Mouse (Mus musculus) liver, embryonic 11.5 days (tissue): ENCODE results near the gene Nmur2. TPM values are rescaled to one million over a fixed set of nuclear protein-coding genes. Genes with fewer than 3 reads are reported as not detected.

Experiments
- ATAC-seq: fragments of 200-750 bp; cut with Nextera tagmentation; replicated peaks from 2 replicates; pipeline ENCODE4 v1.8.0; 2017; ENCODE audit warnings: moderate number of reproducible peaks, mild to moderate bottlenecking, moderate TSS enrichment, moderate library complexity; ENCODE audit not compliant: low FRiP score
- DNase-seq: peaks from one replicate; pipeline ENCODE4 v3.0.0-alpha.2; 2017; ENCODE audit warnings: low spot score
- H3K27ac ChIP-seq: fragments of 300-500 bp; sonication (generic); 2 replicates; pipeline ENCODE4 v1.5.1; 2014; ENCODE audit warnings: mild to moderate bottlenecking, low read depth, low read length, control low read depth
- H3K27me3 ChIP-seq: fragments of 300-500 bp; sonication (generic); replicated peaks from 2 replicates; pipeline ENCODE4 v1.6.1; 2014; ENCODE audit warnings: low read length, mixed read lengths; ENCODE audit not compliant: control insufficient read depth, insufficient read depth
- H3K36me3 ChIP-seq: fragments of 300-500 bp; sonication (generic); 2 replicates; pipeline ENCODE4 v1.6.1; 2014; ENCODE audit warnings: mild to moderate bottlenecking, low read length, moderate library complexity, mixed read lengths; ENCODE audit not compliant: control insufficient read depth, insufficient read depth
- H3K4me1 ChIP-seq: fragments of 300-500 bp; sonication (generic); replicated peaks from 2 replicates; pipeline ENCODE4 v1.6.1; 2014; ENCODE audit warnings: low read length, mixed read lengths; ENCODE audit not compliant: control insufficient read depth, insufficient read depth
- H3K4me2 ChIP-seq: fragments of 300-500 bp; sonication (generic); 2 replicates; pipeline ENCODE4 v1.6.1; 2014; ENCODE audit warnings: mild to moderate bottlenecking, control low read depth, moderate library complexity
- H3K4me3 ChIP-seq: fragments of 300-500 bp; sonication (generic); 2 replicates; pipeline ENCODE4 v1.5.1; 2014; ENCODE audit warnings: low read depth, low read length, control low read depth
- H3K9ac ChIP-seq: fragments of 300-500 bp; sonication (generic); 2 replicates; pipeline ENCODE4 v1.6.1; 2014; ENCODE audit warnings: low read depth, low read length, control low read depth
- H3K9me3 ChIP-seq: fragments of 300-500 bp; sonication (generic); 2 replicates; pipeline ENCODE4 v1.6.1; 2016; ENCODE audit warnings: low read length, inconsistent platforms, mixed read lengths; ENCODE audit not compliant: control insufficient read depth
- WGBS: fragments of 180-500 bp; shearing (Covaris S2); extraction: QIAGEN DNeasy Blood & Tissue Kit; methylation state at CpG from one replicate; pipeline ENCODE4 v1.1.7; 2014; 5-methylcytosine and 5-hydroxymethylcytosine counted together
- polyA plus RNA-seq: library from polyadenylated mRNA; unstranded; fragments of >200 nt; fragmentation: Nextera tagmentation; extraction: Ambion mirVana; gene quantifications from 2 replicates; pipeline ENCODE4 v1.2.1, GENCODE M21; 2014

Nmur2 gene
- polyA plus RNA-seq, 1 experiment from 2014 or later: 0.10 TPM

DNA sequence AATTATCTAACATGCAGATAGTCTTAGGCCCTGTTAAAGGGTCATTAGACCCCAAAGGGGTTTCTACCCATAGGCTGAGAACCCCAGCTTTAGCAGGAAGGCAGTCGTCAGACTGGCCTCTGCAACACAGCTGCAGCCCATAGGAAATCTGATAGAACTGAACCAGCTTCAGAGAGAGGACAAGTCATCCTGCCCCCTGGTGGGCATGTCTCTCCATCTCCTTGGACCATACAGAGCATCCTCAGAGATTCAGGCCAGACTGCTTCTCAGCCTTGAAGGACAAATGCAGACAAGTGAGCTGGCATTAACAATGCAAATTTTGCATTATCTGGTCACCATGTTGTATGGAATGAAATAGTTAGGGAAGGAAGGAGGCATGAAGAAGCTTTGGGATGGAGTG, 59.2 kb downstream of the Nmur2 start:
- WGBS: 31% methylated on average over 1 of the region's 1 CpGs
- no peak overlapping the region for H3K27ac ChIP-seq
- H3K9me3 ChIP-seq: no peaks in the 10 kb centered on the region
- DNase-seq (no peak), ATAC-seq (no peak)
- H3K9ac ChIP-seq: no peak overlapping the region
- no peak overlapping the region for H3K4me3 ChIP-seq
- no peak overlapping the region for H3K4me2 ChIP-seq
- no peaks in the 10 kb centered on the region for H3K36me3 ChIP-seq
- no peaks in the 10 kb centered on the region for H3K4me1 ChIP-seq
- no peaks in the 10 kb centered on the region for H3K27me3 ChIP-seq

GRCm38 (mm10) chr11:55978146-55978545, 62.7 kb downstream of the Nmur2 start:
- H3K4me2 ChIP-seq: no peak overlapping the region
- no peak overlapping the region for H3K27ac ChIP-seq
- H3K4me1 ChIP-seq: no peaks in the 10 kb centered on the region
- no peaks in the 10 kb centered on the region for H3K36me3 ChIP-seq
- 79% methylated on average over 6 of the region's 6 CpGs for WGBS
- H3K9me3 ChIP-seq: no peaks in the 10 kb centered on the region
- no peaks in the 10 kb centered on the region for H3K27me3 ChIP-seq
- ATAC-seq (no peak), DNase-seq (no peak)
- H3K9ac ChIP-seq: no peak overlapping the region
- H3K4me3 ChIP-seq: no peak overlapping the region
